Mouse (Mus musculus) bone marrow macrophage, adult 2 months (primary cell): ENCODE measurements around the gene Nol9. TPM values are rescaled to one million over a fixed set of nuclear protein-coding genes. Genes with fewer than 3 reads are reported as not detected.

Experiments used
- H3K27ac ChIP-seq: 2 replicates; pipeline ENCODE4 v1.5.1; 2012; ENCODE audit warnings: low read depth, low read length; ENCODE audit not compliant: insufficient read depth
- H3K4me1 ChIP-seq: 2 replicates; pipeline ENCODE4 v1.6.1; 2012; ENCODE audit warnings: low read length; ENCODE audit not compliant: control insufficient read depth, insufficient read depth
- H3K4me3 ChIP-seq: 2 replicates; pipeline ENCODE4 v1.5.1; 2012; ENCODE audit warnings: mild to moderate bottlenecking, low read length, moderate library complexity; ENCODE audit not compliant: insufficient read depth
- CTCF ChIP-seq: IDR thresholded peaks from 2 replicates; pipeline ENCODE4 v1.5.1; 2012; ENCODE audit warnings: low read depth, mild to moderate bottlenecking, low read length, moderate library complexity
- POLR2A ChIP-seq: IDR thresholded peaks from 2 replicates; pipeline ENCODE4 v1.6.1; 2012; ENCODE audit warnings: mild to moderate bottlenecking, low read depth, low read length, borderline replicate concordance
- polyA plus RNA-seq: library from polyadenylated mRNA; stranded (reverse); fragments of >200 nt; gene quantifications from 2 replicates; pipeline ENCODE4 v1.2.4, GENCODE M21; 2012; ENCODE audit not compliant: missing spikeins, insufficient read depth, insufficient read length

Nol9 gene
- polyA plus RNA-seq, 1 experiment, result 11.1 TPM

GRCm38 (mm10) chr4:152106746-152107145 is 67.6 kb downstream of the Nol9 start:
- Histone ChIP-seq H3K4me1 (no peaks in the 10 kb centered on the region), H3K27ac (no peak overlapping the region)

GRCm38 (mm10) chr4:152107493-152107892 is 68.4 kb downstream of the Nol9 start:
- Histone ChIP-seq H3K4me3 (no peak overlapping the region), H3K4me1 (no peaks in the 10 kb centered on the region), H3K27ac (no peak overlapping the region)
- no peak for TF ChIP-seq CTCF
- TF ChIP-seq POLR2A, result no peak

More at GRCm38 (mm10) chr4:152106746-152107145, 67.6 kb downstream of the Nol9 start:
- H3K4me3 ChIP-seq, result no peak overlapping the region
- no peak for TF ChIP-seq POLR2A
- TF ChIP-seq CTCF, result no peak

- TF ChIP-seq POLR2A, result no peak
- no peak for TF ChIP-seq CTCF
- Histone ChIP-seq H3K4me3 (no peak overlapping the region), H3K4me1 (no peaks in the 10 kb centered on the region), H3K27ac (no peak overlapping the region)
Observed at GRCm38 (mm10) chr4:152107971-152108509, 68.9 kb downstream of the Nol9 start.

GRCm38 (mm10) chr4:152108673-152109072 is 69.6 kb downstream of the Nol9 start:
- TF ChIP-seq POLR2A (no peak), CTCF (no peak)
- no peaks in the 10 kb centered on the region for H3K4me1 ChIP-seq
- H3K4me3 ChIP-seq, result no peak overlapping the region
- no peak overlapping the region for H3K27ac ChIP-seq

- TF ChIP-seq POLR2A (no peak), CTCF (no peak)
- Histone ChIP-seq H3K4me3 (no peak overlapping the region), H3K4me1 (no peaks in the 10 kb centered on the region), H3K27ac (no peak overlapping the region)
Observed at GRCm38 (mm10) chr4:152109509-152109908, 70.4 kb downstream of the Nol9 start.

- Histone ChIP-seq H3K4me1 (no peaks in the 10 kb centered on the region), H3K4me3 (no peak overlapping the region), H3K27ac (no peak overlapping the region)
- TF ChIP-seq POLR2A (no peak), CTCF (no peak)
Observed at GRCm38 (mm10) chr4:152110689-152111088, 71.6 kb downstream of the Nol9 start.

Other genes starting within 250 kb of the Nol9 start
- gene Camta1, start 177.4 kb upstream of the Nol9 start, polyA plus RNA-seq, result 26.3 and 40.7 TPM in 2 replicates
- gene Dnajc11, start 105.6 kb upstream of the Nol9 start, polyA plus RNA-seq, result 42.0 and 43.3 TPM in 2 replicates
- 29.8 and 33.7 TPM in 2 replicates for gene Thap3, start 50.3 kb upstream of the Nol9 start, polyA plus RNA-seq
- gene Phf13, start 43.1 kb upstream of the Nol9 start, polyA plus RNA-seq, result 10.1 and 11.0 TPM in 2 replicates
- 11.7 and 13.3 TPM in 2 replicates for gene Klhl21, start 30.5 kb upstream of the Nol9 start, polyA plus RNA-seq
- 7.5 and 11.4 TPM in 2 replicates for gene Zbtb48, start 11.7 kb upstream of the Nol9 start, polyA plus RNA-seq
- gene Tas1r1, start 753 bp upstream of the Nol9 start, polyA plus RNA-seq, result not detected in 2 replicates
- 2.6 and 3.0 TPM in 2 replicates for gene Plekhg5, start 33.2 kb downstream of the Nol9 start, polyA plus RNA-seq
- gene Tnfrsf25, start 76.6 kb downstream of the Nol9 start, polyA plus RNA-seq, result not detected in 2 replicates
- gene Espn, start 113.0 kb downstream of the Nol9 start, polyA plus RNA-seq, result 0.44 and 0.97 TPM in 2 replicates
- not detected in 2 replicates for gene Hes2, start 119.5 kb downstream of the Nol9 start, polyA plus RNA-seq
- 39.0 and 46.2 TPM in 2 replicates for gene Acot7, start 138.8 kb downstream of the Nol9 start, polyA plus RNA-seq
- 0.47 TPM in 1 of 2 replicates, not detected in the other for gene Gpr153, start 234.9 kb downstream of the Nol9 start, polyA plus RNA-seq